Mouse (Mus musculus) spleen, postnatal 4 days (tissue): ENCODE results near the gene Fam45a.
"Not testable (repeated sequence)": the region's sequence is repeated elsewhere in the genome, so short reads cannot be mapped to it uniquely, and the experiment has no call there.

Experiments used
- DNase-seq, 2 experiments: peaks; one replicate each; pipeline ENCODE4 v3.0.0; 2022; ENCODE audit warnings: low spot score in 2 of 2

Fam45a gene

GRCm38 (mm10) chr19:60843324-60843723, 31.9 kb downstream of the Fam45a start:
- DNase-seq = no peak

GRCm38 (mm10) chr19:60845731-60846130, 34.3 kb downstream of the Fam45a start:
- no peak for DNase-seq

- DNase-seq = peak; percentile 89 to 93
Observed at GRCm38 (mm10) chr19:60860868-60861700, 49.7 kb downstream of the Fam45a start, which contains the start of gene Sfxn4. Sfxn4 (minus strand) TSS chr19:60861479.

- not testable (repeated sequence) for DNase-seq
Observed at GRCm38 (mm10) chr19:60866169-60866568, 54.8 kb downstream of the Fam45a start.

- DNase-seq = no peak
Observed at GRCm38 (mm10) chr19:60870489-60870888, 59.1 kb downstream of the Fam45a start.

- DNase-seq = no peak
Observed at GRCm38 (mm10) chr19:60871366-60871765, 60.0 kb downstream of the Fam45a start.

- no peak for DNase-seq
Observed at GRCm38 (mm10) chr19:60872272-60872671, 60.9 kb downstream of the Fam45a start.

GRCm38 (mm10) chr19:60873501-60873900, 62.1 kb downstream of the Fam45a start:
- peak in 1 of 2 experiments; percentile 27 for DNase-seq

- DNase-seq = peak; percentile 98 to 99
Observed at GRCm38 (mm10) chr19:60874064-60874694, 62.8 kb downstream of the Fam45a start, which contains the start of gene Prdx3. Prdx3 (minus strand) TSS chr19:60874556.

GRCm38 (mm10) chr19:60883129-60883528, 71.7 kb downstream of the Fam45a start:
- DNase-seq = no peak
